12 mouse cellular contexts compared by ENCODE assay signal in genomic region chr11:3775263-3775644, GRCm38 (mm10).
DNase-seq lines count a peak whose midpoint lies in the region; ATAC-seq and TF ChIP-seq lines count a peak whose summit lies in the region.
"Had no signal": no experiment of that assay in that cellular context is flagged by ENCODE, and none has a peak within 500 bp of the region (broad histone marks: within the 10 kb centered on the region; RNA-seq: fewer than 3 reads in every experiment).

No protein-coding gene starts in this region.

- H3K27me3 ChIP-seq in forebrain, embryonic 10.5 days (ENCODE audit: poor library complexity, severe bottlenecking), result peaks cover 49% of the 10 kb centered on the region
- peaks cover 34% of the 10 kb centered on the region for H3K27me3 ChIP-seq in hindbrain, embryonic 12.5 days
- H3K27me3 ChIP-seq in midbrain, embryonic 14.5 days (ENCODE audit: control insufficient read depth, insufficient read depth, low read length), result no peaks in the 10 kb centered on the region; the same call in 1 of the 2 replicates

- peak overlapping the region; percentile 58; the same call in 1 of the 2 replicates for H3K4me3 ChIP-seq in forebrain, embryonic 10.5 days
- H3K4me3 ChIP-seq in hindbrain, embryonic 12.5 days, result peak overlapping the region; percentile 51
- peak overlapping the region; percentile 62 for H3K4me3 ChIP-seq in midbrain, embryonic 14.5 days (replicated peaks; ENCODE audit: low read depth, low read length)
- no peak overlapping the region for H3K4me3 ChIP-seq in lung, adult 2 months (replicated peaks; ENCODE audit: extremely low read depth, low read depth, low read length)

- no peak for ATAC-seq in hindbrain, embryonic 12.5 days (ENCODE audit: low FRiP score)
- ATAC-seq in midbrain, embryonic 14.5 days (ENCODE audit: low FRiP score, low TSS enrichment), result no peak
- no peak for ATAC-seq in megakaryocyte-erythroid progenitor cell, adult 5-6 weeks (replicated peaks; ENCODE audit: low FRiP score, low TSS enrichment, poor library complexity, severe bottlenecking)
- ATAC-seq: inflammation-experienced regulatory T-cells, adult 6 months had no signal

- H3K27ac ChIP-seq in forebrain, embryonic 10.5 days, result no peak overlapping the region
- no peak overlapping the region for H3K27ac ChIP-seq in hindbrain, embryonic 12.5 days
- H3K27ac ChIP-seq in midbrain, embryonic 14.5 days (replicated peaks; ENCODE audit: low read depth, low read length), result no peak overlapping the region
- H3K27ac ChIP-seq: heart, embryonic 13.5 days; liver, embryonic 14.5 days had no signal

- TF ChIP-seq POLR2A in lung, adult 2 months (IDR thresholded peaks at IDR 0.05; ENCODE audit: borderline replicate concordance, extremely low read depth, low read depth, low read length), result no peak

- peak overlapping the region; percentile 82 for H3K4me2 ChIP-seq in hindbrain, embryonic 12.5 days (replicated peaks)
- H3K4me2 ChIP-seq in midbrain, embryonic 14.5 days (ENCODE audit: low read length), result peak overlapping the region; percentile 84

- DNase-seq in cerebellum, postnatal 10 days, result peak; percentile 57 to 62
- no peak for DNase-seq in cerebellum, postnatal 36 days
- no peak for DNase-seq in forebrain, embryonic 10.5 days (ENCODE audit: extremely low spot score, low spot score)
- no peak for DNase-seq in midbrain, embryonic 14.5 days
- DNase-seq in Muller cell, postnatal 12 days (ENCODE audit: inconsistent ontology term), result no peak
- DNase-seq in lung, adult 2 months, result no peak
- DNase-seq: gastrocnemius, postnatal 25 days had no signal

- 55% methylated on average over 4 of the region's 4 CpGs for WGBS in forebrain, embryonic 10.5 days
- WGBS in hindbrain, embryonic 12.5 days, result 46% methylated on average over 4 of the region's 4 CpGs
- WGBS in midbrain, embryonic 14.5 days, result 55% methylated on average over 4 of the region's 4 CpGs
- 29% methylated on average over 4 of the region's 4 CpGs for WGBS in lung, adult 2 months

- H3K9me3 ChIP-seq in forebrain, embryonic 10.5 days, result no peaks in the 10 kb centered on the region; the same call in 1 of the 2 replicates
- no peaks in the 10 kb centered on the region for H3K9me3 ChIP-seq in hindbrain, embryonic 12.5 days (replicated peaks)
- no peaks in the 10 kb centered on the region for H3K9me3 ChIP-seq in midbrain, embryonic 14.5 days (ENCODE audit: control insufficient read depth, low read length)
- H3K9me3 ChIP-seq: heart, embryonic 13.5 days had no signal

- no peak overlapping the region for H3K9ac ChIP-seq in hindbrain, embryonic 12.5 days
- H3K9ac ChIP-seq in midbrain, embryonic 14.5 days (replicated peaks; ENCODE audit: low read length), result 0 out of 2 replicates have a peak overlapping the region, but pooled peaks have one; percentile 92
- H3K9ac ChIP-seq: heart, embryonic 13.5 days; liver, embryonic 14.5 days had no signal

- peaks cover 19% of the 10 kb centered on the region for H3K4me1 ChIP-seq in forebrain, embryonic 10.5 days
- H3K4me1 ChIP-seq in hindbrain, embryonic 12.5 days, result peaks cover 19% of the 10 kb centered on the region
- peaks cover 14% of the 10 kb centered on the region; the same call in 1 of the 2 replicates for H3K4me1 ChIP-seq in midbrain, embryonic 14.5 days (ENCODE audit: control insufficient read depth, insufficient read depth, low read length)
- no peaks in the 10 kb centered on the region for H3K4me1 ChIP-seq in lung, adult 2 months (ENCODE audit: control insufficient read depth, insufficient read depth, low read length)

- no peaks in the 10 kb centered on the region for H3K36me3 ChIP-seq in forebrain, embryonic 10.5 days (replicated peaks)
- no peaks in the 10 kb centered on the region for H3K36me3 ChIP-seq in hindbrain, embryonic 12.5 days
- H3K36me3 ChIP-seq in midbrain, embryonic 14.5 days (ENCODE audit: control insufficient read depth, insufficient read depth, low read length), result no peaks in the 10 kb centered on the region
- H3K36me3 ChIP-seq: heart, embryonic 13.5 days had no signal

- no peak for TF ChIP-seq CTCF in lung, adult 2 months (IDR thresholded peaks at IDR 0.05; ENCODE audit: insufficient read depth, low read length)

Comparison
In these comparisons a context has a peak if more than half of its experiments do, and no peak if none do; other contexts are left out.
1. DNase-seq: peak in cerebellum, postnatal 10 days (2 of 2); none in cerebellum, postnatal 36 days (0 of 2), forebrain, embryonic 10.5 days (single experiment), midbrain, embryonic 14.5 days (single experiment), Muller cell, postnatal 12 days (single experiment) and lung, adult 2 months (single experiment).